Mouse (Mus musculus) brain, embryonic 14.5 days (tissue): ENCODE results near the gene Mcf2l.

Source experiments
- CTCF ChIP-seq: fragments of 200-500 bp; IDR thresholded peaks from 2 replicates; pipeline ENCODE4 v1.5.1; 2012; ENCODE audit warnings: inconsistent platforms, mild to moderate bottlenecking, moderate library complexity, borderline replicate concordance; ENCODE audit not compliant: insufficient read depth, insufficient read length; ENCODE audit errors: extremely low read depth
- POLR2A ChIP-seq: fragments of 200-500 bp; IDR thresholded peaks from 2 replicates; pipeline ENCODE4 v1.6.1; 2012; ENCODE audit warnings: mild to moderate bottlenecking, inconsistent platforms, borderline replicate concordance; ENCODE audit not compliant: poor library complexity, insufficient read depth, insufficient read length, severe bottlenecking; ENCODE audit errors: extremely low read depth

DNA sequence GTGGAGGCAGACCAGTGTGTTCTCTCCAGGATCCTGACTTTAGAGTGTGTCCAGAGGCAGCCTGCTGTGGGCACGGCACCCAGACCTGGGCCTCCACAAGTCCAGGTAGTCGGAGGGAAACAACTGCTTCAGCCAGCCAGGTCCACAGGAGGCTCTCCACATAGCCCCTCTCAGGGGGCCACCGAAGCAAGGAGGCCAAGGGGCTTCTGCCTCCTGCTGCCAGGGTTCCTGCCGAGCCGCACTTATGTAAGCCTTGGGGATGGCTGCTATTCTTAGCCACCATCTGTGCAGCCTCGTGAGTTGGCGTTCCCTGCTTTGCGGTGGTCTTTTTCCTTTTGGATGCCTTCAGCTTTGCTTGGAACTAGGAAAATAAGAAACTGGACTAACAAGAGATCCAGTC, 114.0 kb downstream of the Mcf2l start:
- no peak for TF ChIP-seq POLR2A
- TF ChIP-seq CTCF: no peak
